Mouse (Mus musculus) bone marrow, adult 2 months (tissue): ENCODE measurements around the gene Ltf.

Experiments used
- CTCF ChIP-seq: fragments of 200-500 bp; IDR thresholded peaks from 2 replicates; pipeline ENCODE4 v1.5.1; 2011; ENCODE audit warnings: low read length, control low read depth; ENCODE audit not compliant: control insufficient read depth, insufficient read depth
- POLR2A ChIP-seq: fragments of 200-500 bp; IDR thresholded peaks from 2 replicates; pipeline ENCODE4 v1.6.1; 2011; ENCODE audit warnings: low read depth, mild to moderate bottlenecking, control low read depth, low read length, borderline replicate concordance; ENCODE audit not compliant: control insufficient read depth

- TF ChIP-seq POLR2A = no peak
- no peak for TF ChIP-seq CTCF
Observed at GRCm38 (mm10) chr9:111011550-111011949, 7.5 kb upstream of the Ltf start.
